Comparison of ENCODE assay signal across 23 mouse cellular contexts in the genomic region with DNA sequence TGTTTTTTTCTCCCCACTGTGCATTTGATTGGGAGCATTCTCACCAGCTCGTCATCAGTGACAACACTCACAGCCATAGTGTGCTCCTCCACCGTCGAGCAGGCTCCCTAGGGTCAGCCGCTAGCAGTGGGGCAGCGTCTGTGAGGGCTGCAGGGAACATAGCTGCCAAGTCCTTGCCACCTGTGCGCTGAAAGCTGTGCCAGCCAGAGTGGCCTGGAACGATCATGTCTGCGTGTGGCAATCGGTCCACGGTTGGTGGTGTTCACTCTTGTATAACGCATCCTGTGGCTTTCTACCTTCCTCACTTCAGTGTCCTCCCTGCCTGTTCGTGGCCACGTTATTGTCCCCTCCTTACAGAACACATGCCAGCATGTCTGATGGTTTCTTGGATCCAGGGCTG. TPM values are rescaled to one million over a fixed set of nuclear protein-coding genes. Genes with fewer than 3 reads are reported as not detected.
DNase-seq lines count a peak whose midpoint lies in the region; ATAC-seq and TF ChIP-seq lines count a peak whose summit lies in the region.
"Had no signal": no experiment of that assay in that cellular context is flagged by ENCODE, and none has a peak within 500 bp of the region (broad histone marks: within the 10 kb centered on the region; RNA-seq: fewer than 3 reads in every experiment).

No protein-coding gene starts in this region.

- H3K4me1 ChIP-seq in midbrain, postnatal 0 days (ENCODE audit: insufficient read depth, low read length) = no peaks in the 10 kb centered on the region
- no peaks in the 10 kb centered on the region for H3K4me1 ChIP-seq in midbrain, embryonic 16.5 days (ENCODE audit: control insufficient read depth, insufficient read depth, low read length)
- no peaks in the 10 kb centered on the region for H3K4me1 ChIP-seq in stomach, postnatal 0 days (replicated peaks; ENCODE audit: control insufficient read depth, insufficient read depth)
- H3K4me1 ChIP-seq: embryonic facial prominence, embryonic 12.5 days; heart, embryonic 10.5 days; hindbrain, embryonic 13.5 days had no signal

- H3K4me2 ChIP-seq in midbrain, postnatal 0 days (ENCODE audit: low read depth, low read length, poor library complexity, severe bottlenecking) = no peak overlapping the region
- no peak overlapping the region for H3K4me2 ChIP-seq in midbrain, embryonic 16.5 days (ENCODE audit: low read length)
- no peak overlapping the region for H3K4me2 ChIP-seq in stomach, postnatal 0 days (replicated peaks; ENCODE audit: low read depth)
- H3K4me2 ChIP-seq: embryonic facial prominence, embryonic 12.5 days; hindbrain, embryonic 13.5 days; liver, embryonic 11.5 days; midbrain, embryonic 11.5 days had no signal

- H3K9ac ChIP-seq in midbrain, postnatal 0 days (replicated peaks; ENCODE audit: low read length, poor library complexity, severe bottlenecking) = no peak overlapping the region
- H3K9ac ChIP-seq in midbrain, embryonic 16.5 days (ENCODE audit: low read depth, low read length) = no peak overlapping the region
- no peak overlapping the region for H3K9ac ChIP-seq in stomach, postnatal 0 days (ENCODE audit: low read length)
- H3K9ac ChIP-seq: embryonic facial prominence, embryonic 12.5 days; hindbrain, embryonic 13.5 days had no signal

- no peak overlapping the region for H3K27ac ChIP-seq in midbrain, postnatal 0 days (ENCODE audit: low read depth, low read length)
- no peak overlapping the region for H3K27ac ChIP-seq in midbrain, embryonic 16.5 days (ENCODE audit: low read length)
- H3K27ac ChIP-seq in stomach, postnatal 0 days (replicated peaks) = peak overlapping the region; percentile 67
- H3K27ac ChIP-seq: embryonic facial prominence, embryonic 12.5 days; heart, embryonic 10.5 days; hindbrain, embryonic 13.5 days; left cerebral cortex, adult 2 months had no signal

- no peaks in the 10 kb centered on the region for H3K27me3 ChIP-seq in midbrain, postnatal 0 days (ENCODE audit: insufficient read depth, low read length)
- H3K27me3 ChIP-seq in midbrain, embryonic 16.5 days (ENCODE audit: control insufficient read depth, insufficient read depth, low read depth, low read length) = no peaks in the 10 kb centered on the region
- no peaks in the 10 kb centered on the region for H3K27me3 ChIP-seq in stomach, postnatal 0 days (ENCODE audit: control insufficient read depth, insufficient read depth, low read length)
- H3K27me3 ChIP-seq: embryonic facial prominence, embryonic 12.5 days; hindbrain, embryonic 13.5 days had no signal

- ATAC-seq in midbrain, postnatal 0 days (ENCODE audit: low FRiP score) = no peak
- ATAC-seq in midbrain, embryonic 16.5 days = no peak
- ATAC-seq in stomach, postnatal 0 days (ENCODE audit: low FRiP score, low TSS enrichment) = no peak
- ATAC-seq: activated CD4-positive, CD25-positive, alpha-beta regulatory T cell, adult 4 months; forebrain, embryonic 14.5 days had no signal

- H3K9me3 ChIP-seq in midbrain, postnatal 0 days (ENCODE audit: low read length) = no peaks in the 10 kb centered on the region
- H3K9me3 ChIP-seq in midbrain, embryonic 16.5 days (replicated peaks; ENCODE audit: control insufficient read depth, low read length, poor library complexity, severe bottlenecking) = no peaks in the 10 kb centered on the region
- H3K9me3 ChIP-seq in stomach, postnatal 0 days (ENCODE audit: control insufficient read depth, low read length) = no peaks in the 10 kb centered on the region
- H3K9me3 ChIP-seq: embryonic facial prominence, embryonic 12.5 days; heart, embryonic 10.5 days; hindbrain, embryonic 13.5 days had no signal

- no peak for TF ChIP-seq CTCF in midbrain, postnatal 0 days (IDR thresholded peaks at IDR 0.05)
- TF ChIP-seq CTCF in stomach, postnatal 0 days (IDR thresholded peaks at IDR 0.05; ENCODE audit: low read depth) = no peak

- peaks cover 79% of the 10 kb centered on the region for H3K36me3 ChIP-seq in midbrain, postnatal 0 days (ENCODE audit: insufficient read depth, low read length)
- H3K36me3 ChIP-seq in midbrain, embryonic 16.5 days (ENCODE audit: control insufficient read depth, insufficient read depth, low read length) = peaks cover 73% of the 10 kb centered on the region
- peaks cover 17% of the 10 kb centered on the region for H3K36me3 ChIP-seq in stomach, postnatal 0 days (ENCODE audit: control insufficient read depth, insufficient read depth, low read length)

- TF ChIP-seq EP300 in stomach, postnatal 0 days (optimal IDR thresholded peaks at IDR 0.05) = no peak

- 86% methylated on average over 13 of the region's 13 CpGs for WGBS in midbrain, postnatal 0 days
- whole genome bisulfite sequencing in midbrain, embryonic 16.5 days = 85% methylated on average over 13 of the region's 13 CpGs
- 86% methylated on average over 13 of the region's 13 CpGs for WGBS in stomach, postnatal 0 days

- peak; percentile 24 for DNase-seq in midbrain, postnatal 0 days (ENCODE audit: low spot score)
- peak; percentile 90 for DNase-seq in cerebellum, adult 18-20 months
- DNase-seq in cerebellum, postnatal 25 days = peak; percentile 92 to 94
- no peak for DNase-seq in stomach, postnatal 0 days (ENCODE audit: low spot score)
- no peak for DNase-seq in heart, adult 8-10 months (ENCODE audit: low spot score)
- no peak for DNase-seq in adipocyte (ENCODE audit: low spot score)
- no peak for DNase-seq in lung, postnatal 10 days
- DNase-seq: gastrocnemius, postnatal 36 days; layer of hippocampus, adult 9-11 months; lung, adult 2 months; lung, postnatal 4 days; spleen, adult 18-20 months; thymus, postnatal 4 days had no signal

- no peak overlapping the region for H3K4me3 ChIP-seq in midbrain, postnatal 0 days (ENCODE audit: low read depth, low read length)
- H3K4me3 ChIP-seq in midbrain, embryonic 16.5 days (ENCODE audit: low read depth, low read length) = no peak overlapping the region
- no peak overlapping the region for H3K4me3 ChIP-seq in stomach, postnatal 0 days (ENCODE audit: low read depth, low read length)
- H3K4me3 ChIP-seq: embryonic facial prominence, embryonic 12.5 days; erythroblast, embryonic 14.5 days; heart, embryonic 10.5 days; hindbrain, embryonic 13.5 days; left cerebral cortex, adult 2 months had no signal

RNA-seq across cellular contexts. Expression of a gene that starts 10.9 kb away (rescaled TPM):
- total RNA-seq in midbrain, postnatal 0 days (2014; rRNA removed) = 10.9 and 11.2 TPM in 2 replicates
- polyA plus RNA-seq in midbrain, postnatal 0 days (2015; fragmentation: Nextera tagmentation; extraction: Ambion mirVana) = 12.6 and 14.4 TPM in 2 replicates
- polyA plus RNA-seq in midbrain, embryonic 16.5 days (2015; fragmentation: Nextera tagmentation; extraction: Ambion mirVana) = 16.3 and 17.5 TPM in 2 replicates
- polyA plus RNA-seq in stomach, postnatal 0 days (2015; fragmentation: Nextera tagmentation; extraction: Ambion mirVana) = 4.6 and 5.8 TPM in 2 replicates
- 1 to 10 TPM; 4.2 to 5.0 (median 4.9) TPM for total RNA-seq in heart, adult 8-10 months (2022)

RNA-seq across cellular contexts. Expression of a gene that starts 27.7 kb away (rescaled TPM):
- 27.0 and 42.1 TPM in 2 replicates for total RNA-seq in midbrain, postnatal 0 days (2014; rRNA removed)
- 32.6 and 35.3 TPM in 2 replicates for polyA plus RNA-seq in midbrain, postnatal 0 days (2015; fragmentation: Nextera tagmentation; extraction: Ambion mirVana)
- polyA plus RNA-seq in midbrain, embryonic 16.5 days (2015; fragmentation: Nextera tagmentation; extraction: Ambion mirVana) = 34.2 and 39.4 TPM in 2 replicates
- 482 and 496 TPM in 2 replicates for polyA plus RNA-seq in stomach, postnatal 0 days (2015; fragmentation: Nextera tagmentation; extraction: Ambion mirVana)
- 10 to 100 TPM; 18.4 to 19.2 (median 18.5) TPM for total RNA-seq in heart, adult 8-10 months (2022)

RNA-seq across cellular contexts. Expression of a gene that starts 56.0 kb away (rescaled TPM):
- 39.3 and 47.3 TPM in 2 replicates for total RNA-seq in midbrain, postnatal 0 days (2014; rRNA removed)
- 22.4 and 24.9 TPM in 2 replicates for polyA plus RNA-seq in midbrain, postnatal 0 days (2015; fragmentation: Nextera tagmentation; extraction: Ambion mirVana)
- polyA plus RNA-seq in midbrain, embryonic 16.5 days (2015; fragmentation: Nextera tagmentation; extraction: Ambion mirVana) = 24.3 and 29.0 TPM in 2 replicates
- polyA plus RNA-seq in stomach, postnatal 0 days (2015; fragmentation: Nextera tagmentation; extraction: Ambion mirVana) = 36.4 and 41.7 TPM in 2 replicates
- 10 to 100 TPM; 28.0 to 34.3 (median 30.1) TPM for total RNA-seq in heart, adult 8-10 months (2022)

RNA-seq across cellular contexts. Expression of a gene that starts 56.8 kb away (rescaled TPM):
- 41.8 and 45.1 TPM in 2 replicates for total RNA-seq in midbrain, postnatal 0 days (2014; rRNA removed)
- polyA plus RNA-seq in midbrain, postnatal 0 days (2015; fragmentation: Nextera tagmentation; extraction: Ambion mirVana) = 25.5 and 33.8 TPM in 2 replicates
- polyA plus RNA-seq in midbrain, embryonic 16.5 days (2015; fragmentation: Nextera tagmentation; extraction: Ambion mirVana) = 48.4 and 54.1 TPM in 2 replicates
- 14.2 and 16.1 TPM in 2 replicates for polyA plus RNA-seq in stomach, postnatal 0 days (2015; fragmentation: Nextera tagmentation; extraction: Ambion mirVana)
- total RNA-seq in heart, adult 8-10 months (2022) = 10 to 100 TPM; 27.9 to 34.6 (median 30.5) TPM

Comparison
In these comparisons a context has a peak if more than half of its experiments do, and no peak if none do; other contexts are left out.
1. DNase-seq: peak in midbrain, postnatal 0 days (single experiment), cerebellum, adult 18-20 months (2 of 2) and cerebellum, postnatal 25 days (2 of 2); none in stomach, postnatal 0 days (single experiment), heart, adult 8-10 months (single experiment), adipocyte (single experiment) and lung, postnatal 10 days (single experiment).
2. RNA of a gene that starts 27.7 kb away (polyA plus RNA-seq): 482 to 496 TPM in stomach, postnatal 0 days; 34.2 to 39.4 TPM in midbrain, embryonic 16.5 days and 32.6 to 35.3 TPM in midbrain, postnatal 0 days; every median in the first group is over 10 times any median in the second.